Mouse (Mus musculus): ENCODE data around the gene Olfr1033.
"Not testable (repeated sequence)": the region's sequence is repeated elsewhere in the genome, so short reads cannot be mapped to it uniquely, and the experiment has no call there.

- not testable (repeated sequence) for TF ChIP-seq CTCF, EP300 (IDR thresholded peaks at IDR 0.05; ENCODE audit: low read depth)
These were observed 30.3 kb downstream of the Olfr1033 start for GRCm38 (mm10) chr2:86050777-86051176.
